Mouse (Mus musculus) forebrain, embryonic 13.5 days (tissue): ENCODE results near the gene Rab29. TPM values are rescaled to one million over a fixed set of nuclear protein-coding genes. Genes with fewer than 3 reads are reported as not detected.
"Not testable (repeated sequence)": the region's sequence is repeated elsewhere in the genome, so short reads cannot be mapped to it uniquely, and the experiment has no call there.

Source experiments
- ATAC-seq: fragments of 200-750 bp; cut with Nextera tagmentation; 2 replicates; pipeline ENCODE4 v1.8.0; 2017
- H3K27ac ChIP-seq: fragments of 300-500 bp; sonication (generic); 2 replicates; pipeline ENCODE4 v1.5.1; 2015; ENCODE audit warnings: inconsistent platforms, mild to moderate bottlenecking, moderate library complexity
- H3K27me3 ChIP-seq: fragments of 300-500 bp; sonication (generic); 2 replicates; pipeline ENCODE4 v1.6.1; 2015; ENCODE audit warnings: mild to moderate bottlenecking, inconsistent platforms
- H3K36me3 ChIP-seq: fragments of 300-500 bp; sonication (generic); 2 replicates; pipeline ENCODE4 v1.6.1; 2015; ENCODE audit warnings: mild to moderate bottlenecking, inconsistent platforms; ENCODE audit not compliant: poor library complexity, severe bottlenecking
- H3K4me1 ChIP-seq: fragments of 300-500 bp; sonication (generic); 2 replicates; pipeline ENCODE4 v1.6.1; 2015; ENCODE audit warnings: inconsistent platforms
- H3K4me2 ChIP-seq: fragments of 300-500 bp; sonication (generic); 2 replicates; pipeline ENCODE4 v1.6.1; 2015; ENCODE audit warnings: inconsistent platforms, mild to moderate bottlenecking, moderate library complexity
- H3K4me3 ChIP-seq: fragments of 300-500 bp; sonication (generic); 2 replicates; pipeline ENCODE4 v1.5.1; 2015; ENCODE audit warnings: mild to moderate bottlenecking, inconsistent platforms
- H3K9ac ChIP-seq: fragments of 300-500 bp; sonication (generic); 2 replicates; pipeline ENCODE4 v1.6.1; 2015; ENCODE audit warnings: mild to moderate bottlenecking, inconsistent platforms
- H3K9me3 ChIP-seq: fragments of 300-500 bp; sonication (generic); replicated peaks from 2 replicates; pipeline ENCODE4 v1.6.1; 2016; ENCODE audit warnings: inconsistent platforms
- WGBS: fragments of 180-500 bp; shearing (Covaris S2); methylation state at CpG from one replicate; pipeline ENCODE4 v1.1.7; 2015; 5-methylcytosine and 5-hydroxymethylcytosine counted together
- polyA plus RNA-seq: library from polyadenylated mRNA; unstranded; fragments of >200 nt; fragmentation: Nextera tagmentation; extraction: Ambion mirVana; gene quantifications from 2 replicates; pipeline ENCODE4 v1.2.1, GENCODE M21; 2015

Gene Rab29
- polyA plus RNA-seq, 1 experiment from 2014 or later: 9.2 TPM

DNA sequence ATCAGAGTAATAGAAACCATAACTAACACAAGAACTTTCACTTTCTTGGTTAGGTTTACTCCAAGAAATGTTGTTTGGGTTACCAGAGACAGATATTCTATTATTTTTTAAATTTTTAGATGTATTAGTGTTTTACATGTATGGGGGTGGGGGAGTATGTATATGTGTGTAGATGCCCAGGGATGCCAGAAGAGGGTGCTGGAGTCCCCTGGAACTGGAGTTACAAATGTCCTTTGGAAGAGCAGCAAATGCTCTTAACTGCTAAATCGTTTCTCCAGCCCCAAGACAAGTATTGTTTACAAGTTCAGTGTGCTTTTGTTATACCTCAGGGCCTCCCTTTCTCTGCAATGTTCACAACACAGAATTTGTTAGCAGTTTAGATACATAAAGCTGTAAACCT lies 38.5 kb downstream of the Rab29 start:
- Histone ChIP-seq H3K9me3 (no peaks in the 10 kb centered on the region), H3K27me3 (peaks cover 26% of the 10 kb centered on the region; the same call in 1 of the 2 replicates), H3K4me1 (no peaks in the 10 kb centered on the region), H3K4me2 (no peak overlapping the region), H3K9ac (no peak overlapping the region), H3K36me3 (no peaks in the 10 kb centered on the region), H3K27ac (no peak overlapping the region), H3K4me3 (no peak overlapping the region)
- WGBS: 10% methylated on average over 1 of the region's 1 CpGs
- no peak for ATAC-seq

DNA sequence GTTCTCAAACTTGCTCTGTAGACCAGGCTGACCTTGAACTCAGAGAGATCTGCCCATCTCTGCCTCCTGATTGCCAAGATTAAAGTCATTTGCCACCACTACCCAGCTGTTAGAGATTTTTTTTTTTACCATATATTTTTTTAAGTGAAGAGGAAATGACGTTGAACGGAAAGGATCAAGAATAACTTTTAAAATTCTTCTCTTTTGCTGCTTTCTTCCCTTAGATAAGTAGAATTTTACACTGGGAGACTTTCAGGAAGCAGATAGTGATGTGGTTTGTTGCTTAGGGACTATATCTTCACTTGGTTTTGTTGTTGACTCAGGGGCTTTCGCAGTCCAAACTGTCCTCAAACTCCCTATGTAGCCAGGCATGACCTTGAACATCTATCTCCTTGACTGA lies 41.4 kb downstream of the Rab29 start:
- no peaks in the 10 kb centered on the region for H3K36me3 ChIP-seq
- WGBS: 96% methylated on average over 3 of the region's 3 CpGs
- H3K4me3 ChIP-seq: no peak overlapping the region
- ATAC-seq: no peak
- H3K27me3 ChIP-seq: peaks cover 26% of the 10 kb centered on the region; the same call in 1 of the 2 replicates
- H3K4me1 ChIP-seq: peaks cover 16% of the 10 kb centered on the region
- no peak overlapping the region for H3K4me2 ChIP-seq
- no peak overlapping the region for H3K9ac ChIP-seq
- H3K27ac ChIP-seq: no peak overlapping the region
- no peaks in the 10 kb centered on the region for H3K9me3 ChIP-seq

DNA sequence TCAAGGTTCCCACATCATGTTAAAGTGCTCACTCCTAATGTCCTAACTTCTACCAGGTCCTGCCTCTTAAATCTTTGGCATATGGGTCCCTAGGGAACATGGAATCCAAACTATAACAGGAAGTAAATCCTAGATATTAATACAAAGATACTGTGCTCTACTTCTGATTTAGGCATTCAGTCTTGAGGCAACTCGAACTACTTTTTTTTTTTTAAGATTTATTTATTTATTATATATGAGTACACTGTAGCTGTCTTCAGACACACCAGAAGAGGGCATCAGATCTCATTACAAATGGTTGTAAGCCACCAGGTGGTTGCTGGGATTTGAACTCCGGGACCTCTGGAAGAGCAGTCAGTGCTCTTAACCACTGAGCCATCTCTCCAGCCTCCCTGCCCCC lies 42.2 kb downstream of the Rab29 start:
- not testable (repeated sequence) for H3K4me2 ChIP-seq, ATAC-seq, H3K4me3 ChIP-seq, H3K36me3 ChIP-seq, H3K27ac ChIP-seq, H3K9me3 ChIP-seq, H3K9ac ChIP-seq
- H3K4me1 ChIP-seq: peaks cover 18% of the 10 kb centered on the region
- WGBS: 97% methylated on average over 2 of the region's 2 CpGs
- H3K27me3 ChIP-seq: peaks cover 22% of the 10 kb centered on the region; the same call in 1 of the 2 replicates

- Histone ChIP-seq H3K4me2 (peak within 1 kb of the TSS; percentile 74), H3K4me1 (peaks cover 23% of the 10 kb centered on the region), H3K36me3 (no peaks in the 10 kb centered on the region), H3K9me3 (no peaks in the 10 kb centered on the region), H3K27me3 (peaks cover 18% of the 10 kb centered on the region; the same call in 1 of the 2 replicates), H3K27ac (peak within 1 kb of the TSS; percentile 99), H3K4me3 (peak within 1 kb of the TSS; percentile 96), H3K9ac (peak within 1 kb of the TSS; percentile 96)
- WGBS: under 1% methylated on average over 34 of the region's 35 CpGs
- peak; percentile 99 for ATAC-seq
These were observed 43.1 kb downstream of the Rab29 start, which contains the start of gene Nucks1 for GRCm38 (mm10) chr1:131910001-131910648. Nucks1 (plus strand) TSS chr1:131910534.

GRCm38 (mm10) chr1:131910674-131911558 lies 43.9 kb downstream of the Rab29 start:
- Histone ChIP-seq H3K27me3 (peaks cover 18% of the 10 kb centered on the region; the same call in 1 of the 2 replicates), H3K9ac (peak overlapping the region; percentile 96), H3K9me3 (no peaks in the 10 kb centered on the region), H3K27ac (peak overlapping the region; percentile 99), H3K4me3 (peak overlapping the region; percentile 96), H3K36me3 (0 out of 2 replicates have a peak, but pooled peaks cover 2% of the 10 kb centered on the region), H3K4me1 (peaks cover 30% of the 10 kb centered on the region), H3K4me2 (peak overlapping the region; percentile 74)
- peak; percentile 80 for ATAC-seq
- WGBS: under 1% methylated on average over 79 of the region's 88 CpGs

- Histone ChIP-seq H3K9ac (no peak overlapping the region), H3K4me3 (no peak overlapping the region), H3K27me3 (no peaks in the 10 kb centered on the region), H3K9me3 (no peaks in the 10 kb centered on the region), H3K4me2 (no peak overlapping the region), H3K36me3 (peaks cover 42% of the 10 kb centered on the region), H3K27ac (no peak overlapping the region), H3K4me1 (peaks cover 32% of the 10 kb centered on the region)
- 69% methylated on average over 6 of the region's 6 CpGs for WGBS
- ATAC-seq: no peak
These were observed 50.6 kb downstream of the Rab29 start for GRCm38 (mm10) chr1:131917634-131918033.

DNA sequence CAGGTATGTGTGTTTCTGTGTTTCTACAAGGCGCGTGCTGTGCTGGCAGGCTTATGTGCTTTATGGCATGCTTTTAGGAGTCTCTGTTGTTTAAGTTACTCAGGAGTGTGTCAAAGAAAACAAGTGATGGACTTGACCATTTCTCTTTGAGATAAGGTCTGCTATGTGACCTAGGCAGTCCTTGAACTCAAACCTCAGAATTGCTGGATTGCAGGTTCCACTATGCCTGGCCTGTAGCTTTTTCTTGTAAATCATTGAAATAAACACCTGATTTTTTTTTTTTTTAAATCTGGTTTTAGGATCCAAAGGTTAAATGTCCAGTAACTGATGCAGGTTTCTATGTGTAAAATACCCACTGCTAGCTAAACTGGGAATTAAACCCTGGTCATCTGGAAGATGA lies 52.0 kb downstream of the Rab29 start:
- H3K27me3 ChIP-seq: no peaks in the 10 kb centered on the region
- H3K4me3 ChIP-seq: no peak overlapping the region
- no peaks in the 10 kb centered on the region for H3K9me3 ChIP-seq
- peaks cover 55% of the 10 kb centered on the region for H3K36me3 ChIP-seq
- no peak overlapping the region for H3K27ac ChIP-seq
- ATAC-seq: no peak
- H3K9ac ChIP-seq: no peak overlapping the region
- H3K4me1 ChIP-seq: peaks cover 26% of the 10 kb centered on the region
- WGBS: 99% methylated on average over 2 of the region's 2 CpGs
- no peak overlapping the region for H3K4me2 ChIP-seq

DNA sequence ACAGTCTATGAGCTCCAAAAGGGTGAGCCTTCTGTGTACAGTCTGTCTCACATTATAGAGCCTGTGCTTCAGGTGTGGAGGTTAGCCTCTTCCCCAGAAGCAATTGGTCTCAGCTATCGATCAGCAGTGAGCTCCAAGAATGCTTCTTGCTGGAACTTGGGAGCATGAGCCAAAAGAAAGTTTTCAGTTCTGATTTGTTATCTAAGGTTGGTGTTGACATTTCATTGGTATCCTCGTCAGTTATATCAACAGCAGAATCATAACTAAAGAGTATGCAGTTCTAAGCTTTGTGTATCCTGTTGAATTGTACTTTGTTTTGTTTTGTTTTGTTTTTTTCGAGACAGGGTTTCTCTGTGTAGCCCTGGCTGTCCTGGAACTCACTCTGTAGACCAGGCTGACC lies 55.1 kb downstream of the Rab29 start:
- H3K36me3 ChIP-seq: peaks cover 77% of the 10 kb centered on the region
- H3K4me2 ChIP-seq: no peak overlapping the region
- H3K9ac ChIP-seq: no peak overlapping the region
- no peak overlapping the region for H3K4me3 ChIP-seq
- no peaks in the 10 kb centered on the region for H3K9me3 ChIP-seq
- no peaks in the 10 kb centered on the region for H3K27me3 ChIP-seq
- no peak overlapping the region for H3K27ac ChIP-seq
- no peak for ATAC-seq
- WGBS: 98% methylated on average over 3 of the region's 3 CpGs
- peaks cover 6% of the 10 kb centered on the region for H3K4me1 ChIP-seq

Other genes starting within 250 kb of the Rab29 start
- gene Ctse, start 228.9 kb upstream of the Rab29 start, polyA plus RNA-seq: not detected in 2 replicates
- gene Rab7b, start 178.5 kb upstream of the Rab29 start, polyA plus RNA-seq: 0.40 and 0.62 TPM in 2 replicates
- gene Slc26a9, start 123.2 kb upstream of the Rab29 start, polyA plus RNA-seq: 0.05 and 0.06 TPM in 2 replicates
- gene Pm20d1, start 69.8 kb upstream of the Rab29 start, polyA plus RNA-seq: 0.15 and 0.16 TPM in 2 replicates
- gene Slc41a1, start 39.7 kb upstream of the Rab29 start, polyA plus RNA-seq: 10.5 and 11.3 TPM in 2 replicates
- 83.9 and 86.1 TPM in 2 replicates for gene Nucks1, start 43.3 kb downstream of the Rab29 start, polyA plus RNA-seq
- gene Slc45a3, start 95.7 kb downstream of the Rab29 start, polyA plus RNA-seq: 2.6 and 2.9 TPM in 2 replicates
- gene Elk4, start 140.4 kb downstream of the Rab29 start, polyA plus RNA-seq: 13.1 and 13.2 TPM in 2 replicates
- 7.8 and 8.1 TPM in 2 replicates for gene Mfsd4a, start 200.8 kb downstream of the Rab29 start, polyA plus RNA-seq